Mouse (Mus musculus) thymus, adult 2 months (tissue): Measurements from ENCODE around the gene Ppp2r2c. TPM values are rescaled to one million over a fixed set of nuclear protein-coding genes. Genes with fewer than 3 reads are reported as not detected.

Experiments used
- DNase-seq: peaks from one replicate; pipeline ENCODE4 v3.0.0; 2021
- H3K27ac ChIP-seq: fragments of 200-500 bp; 2 replicates; pipeline ENCODE4 v1.5.1; 2012; ENCODE audit warnings: low read length, control low read depth; ENCODE audit not compliant: control insufficient read depth, insufficient read depth
- H3K27me3 ChIP-seq: fragments of 200-500 bp; 2 replicates; pipeline ENCODE4 v1.6.1; 2012; ENCODE audit warnings: mild to moderate bottlenecking, low read length, moderate library complexity, mixed read lengths; ENCODE audit not compliant: control insufficient read depth, insufficient read depth
- H3K36me3 ChIP-seq: fragments of 200-500 bp; 2 replicates; pipeline ENCODE4 v1.6.1; 2012; ENCODE audit warnings: mild to moderate bottlenecking, low read length, moderate library complexity; ENCODE audit not compliant: control insufficient read depth, insufficient read depth
- H3K4me1 ChIP-seq: fragments of 200-500 bp; replicated peaks from 2 replicates; pipeline ENCODE4 v1.6.1; 2012; ENCODE audit warnings: low read length; ENCODE audit not compliant: control insufficient read depth, insufficient read depth
- H3K4me3 ChIP-seq: fragments of 200-500 bp; 2 replicates; pipeline ENCODE4 v1.5.1; 2012; ENCODE audit warnings: mild to moderate bottlenecking, low read length, control low read depth, moderate library complexity; ENCODE audit not compliant: control insufficient read depth, insufficient read depth
- CTCF ChIP-seq: fragments of 200-500 bp; IDR thresholded peaks from 2 replicates; pipeline ENCODE4 v1.5.1; 2012; ENCODE audit warnings: mild to moderate bottlenecking, control low read depth, low read length, moderate library complexity, borderline replicate concordance; ENCODE audit not compliant: control insufficient read depth, poor library complexity, insufficient read depth; ENCODE audit errors: extremely low read depth
- POLR2A ChIP-seq: fragments of 200-500 bp; IDR thresholded peaks from 2 replicates; pipeline ENCODE4 v1.6.1; 2012; ENCODE audit warnings: mild to moderate bottlenecking, low read length, control low read depth, moderate library complexity; ENCODE audit not compliant: control insufficient read depth, poor library complexity, insufficient read depth; ENCODE audit errors: extremely low read depth
- WGBS: fragments of 180-500 bp; shearing (Covaris S2); methylation state at CpG from one replicate; pipeline ENCODE4 v1.1.7; 2018; 5-methylcytosine and 5-hydroxymethylcytosine counted together
- polyA plus RNA-seq: library from polyadenylated mRNA; depleted of rRNA; stranded (reverse); fragments of >200 nt; gene quantifications from 2 replicates; pipeline ENCODE4 v1.2.3, GENCODE M21; 2012

Ppp2r2c gene
- polyA plus RNA-seq, 1 experiment: 0.16 TPM

- TF ChIP-seq POLR2A: no peak
- 77% methylated on average over 4 of the region's 4 CpGs for WGBS
Measured at GRCm38 (mm10) chr5:36851572-36851971, 16.7 kb upstream of the Ppp2r2c start.

GRCm38 (mm10) chr5:36855180-36855579 is 13.1 kb upstream of the Ppp2r2c start:
- Histone ChIP-seq H3K4me1 (no peaks in the 10 kb centered on the region), H3K27me3 (no peaks in the 10 kb centered on the region), H3K36me3 (no peaks in the 10 kb centered on the region), H3K27ac (no peak overlapping the region), H3K4me3 (no peak overlapping the region)
- DNase-seq: no peak
- WGBS: 85% methylated on average over 3 of the region's 3 CpGs
- TF ChIP-seq POLR2A (no peak), CTCF (no peak)

More at GRCm38 (mm10) chr5:36851572-36851971, 16.7 kb upstream of the Ppp2r2c start:
- Histone ChIP-seq H3K4me3 (no peak overlapping the region), H3K4me1 (no peaks in the 10 kb centered on the region), H3K27ac (no peak overlapping the region), H3K27me3 (no peaks in the 10 kb centered on the region), H3K36me3 (no peaks in the 10 kb centered on the region)
- DNase-seq: no peak

- H3K36me3 ChIP-seq: no peaks in the 10 kb centered on the region
- no peak overlapping the region for H3K4me3 ChIP-seq
- no peak for DNase-seq
- no peak overlapping the region for H3K27ac ChIP-seq
- TF ChIP-seq POLR2A (no peak), CTCF (no peak)
- H3K4me1 ChIP-seq: no peaks in the 10 kb centered on the region
- 94% methylated on average over 7 of the region's 7 CpGs for WGBS
- H3K27me3 ChIP-seq: no peaks in the 10 kb centered on the region
Measured at GRCm38 (mm10) chr5:36856529-36856928, 11.8 kb upstream of the Ppp2r2c start.

GRCm38 (mm10) chr5:36857546-36857945 is 10.8 kb upstream of the Ppp2r2c start:
- Histone ChIP-seq H3K4me3 (no peak overlapping the region), H3K36me3 (no peaks in the 10 kb centered on the region), H3K27me3 (no peaks in the 10 kb centered on the region), H3K27ac (no peak overlapping the region), H3K4me1 (no peaks in the 10 kb centered on the region)
- no peak for DNase-seq
- WGBS: 76% methylated on average over 5 of the region's 5 CpGs
- TF ChIP-seq POLR2A: no peak
- TF ChIP-seq CTCF: no peak

- peak; percentile 2 for DNase-seq
- Histone ChIP-seq H3K27ac (no peak overlapping the region), H3K4me1 (no peaks in the 10 kb centered on the region), H3K36me3 (no peaks in the 10 kb centered on the region), H3K4me3 (no peak overlapping the region), H3K27me3 (no peaks in the 10 kb centered on the region)
- no peak for TF ChIP-seq CTCF
- no peak for TF ChIP-seq POLR2A
- 87% methylated on average over 2 of the region's 2 CpGs for WGBS
Measured at GRCm38 (mm10) chr5:36861084-36861483, 7.2 kb upstream of the Ppp2r2c start.

- no peak for DNase-seq
- H3K4me3 ChIP-seq: no peak overlapping the region
- WGBS: 78% methylated on average over 7 of the region's 7 CpGs
- no peaks in the 10 kb centered on the region for H3K36me3 ChIP-seq
- no peak overlapping the region for H3K27ac ChIP-seq
- H3K27me3 ChIP-seq: peaks cover 16% of the 10 kb centered on the region
- no peaks in the 10 kb centered on the region for H3K4me1 ChIP-seq
- TF ChIP-seq POLR2A: no peak
- TF ChIP-seq CTCF: no peak
Measured at GRCm38 (mm10) chr5:36866701-36867250, 1.5 kb upstream of the Ppp2r2c start.

GRCm38 (mm10) chr5:36867561-36867960 is 752 bp upstream of the Ppp2r2c start:
- Histone ChIP-seq H3K4me3 (no peak overlapping the region), H3K27ac (no peak overlapping the region), H3K36me3 (no peaks in the 10 kb centered on the region), H3K27me3 (peaks cover 16% of the 10 kb centered on the region), H3K4me1 (no peaks in the 10 kb centered on the region)
- 14% methylated on average over 6 of the region's 6 CpGs for WGBS
- TF ChIP-seq POLR2A: no peak
- TF ChIP-seq CTCF: no peak
- no peak for DNase-seq
